Mouse (Mus musculus) urinary bladder, postnatal 4 days (tissue): Measurements from ENCODE around the gene Slain2.
"Not testable (repeated sequence)": the region's sequence is repeated elsewhere in the genome, so short reads cannot be mapped to it uniquely, and the experiment has no call there.

Source experiments
- DNase-seq, 2 experiments: peaks; one replicate each; pipeline ENCODE4 v3.0.0; 2021 to 2022; ENCODE audit warnings: low spot score in 2 of 2

The Slain2 gene

GRCm38 (mm10) chr5:72948136-72948535, 34.0 kb downstream of the Slain2 start:
- no peak for DNase-seq

- no peak for DNase-seq
Observed at GRCm38 (mm10) chr5:72950252-72950651, 36.1 kb downstream of the Slain2 start.

GRCm38 (mm10) chr5:72953996-72954604, 40.0 kb downstream of the Slain2 start:
- DNase-seq = no peak

- DNase-seq = no peak
Observed at GRCm38 (mm10) chr5:72957281-72957680, 43.2 kb downstream of the Slain2 start.

- DNase-seq = no peak
Observed at GRCm38 (mm10) chr5:72960096-72960495, 46.0 kb downstream of the Slain2 start.

- DNase-seq = no peak
Observed at GRCm38 (mm10) chr5:72965706-72966105, 51.6 kb downstream of the Slain2 start.

- no peak for DNase-seq
Observed at GRCm38 (mm10) chr5:72972435-72972834, 58.3 kb downstream of the Slain2 start.

GRCm38 (mm10) chr5:72972934-72973333, 58.8 kb downstream of the Slain2 start:
- no peak for DNase-seq

GRCm38 (mm10) chr5:72974602-72975001, 60.5 kb downstream of the Slain2 start, which contains the start of gene Gm10135:
Gene Gm10135 (minus strand): TSS chr5:72974702.
- DNase-seq = no peak

- no peak for DNase-seq
Observed at GRCm38 (mm10) chr5:72975996-72976395, 61.9 kb downstream of the Slain2 start.

GRCm38 (mm10) chr5:72976539-72976938, 62.4 kb downstream of the Slain2 start:
- DNase-seq = no peak

GRCm38 (mm10) chr5:72984091-72984490, 70.0 kb downstream of the Slain2 start:
- DNase-seq = no peak

- DNase-seq = no peak
Observed at GRCm38 (mm10) chr5:72987786-72988185, 73.7 kb downstream of the Slain2 start.

- DNase-seq = no peak
Observed at GRCm38 (mm10) chr5:72989756-72990155, 75.7 kb downstream of the Slain2 start.

GRCm38 (mm10) chr5:72992474-72992873, 78.4 kb downstream of the Slain2 start:
- DNase-seq = no peak

GRCm38 (mm10) chr5:72994424-72994823, 80.3 kb downstream of the Slain2 start:
- no peak for DNase-seq

- no peak for DNase-seq
Observed at GRCm38 (mm10) chr5:72994928-72995327, 80.8 kb downstream of the Slain2 start.

GRCm38 (mm10) chr5:72995379-72995778, 81.3 kb downstream of the Slain2 start:
- DNase-seq = no peak

- DNase-seq = not testable (repeated sequence)
Observed at GRCm38 (mm10) chr5:72998546-72998945, 84.4 kb downstream of the Slain2 start.

GRCm38 (mm10) chr5:73004046-73004445, 89.9 kb downstream of the Slain2 start:
- no peak for DNase-seq

GRCm38 (mm10) chr5:73006784-73007581, 92.9 kb downstream of the Slain2 start, which contains the start of gene Slc10a4:
Gene Slc10a4 (plus strand): TSS chr5:73006883.
- no peak for DNase-seq

- DNase-seq = no peak
Observed at GRCm38 (mm10) chr5:73007582-73007959, 93.5 kb downstream of the Slain2 start.

- not testable (repeated sequence) for DNase-seq
Observed at GRCm38 (mm10) chr5:73008230-73008629, 94.1 kb downstream of the Slain2 start.
